Mouse (Mus musculus) kidney, adult 2 months (tissue): ENCODE data around the gene Tnfrsf22.

ENCODE experiments used
- CTCF ChIP-seq: fragments of 200-500 bp; conservative IDR thresholded peaks from 2 replicates; pipeline ENCODE4 v1.5.1; 2011; ENCODE audit warnings: low read depth, mild to moderate bottlenecking, control low read depth, low read length, moderate library complexity, mixed read lengths; ENCODE audit not compliant: insufficient read depth, insufficient read length
- POLR2A ChIP-seq: fragments of 200-500 bp; IDR thresholded peaks from one replicate; pipeline ENCODE4 v1.6.1; 2011; ENCODE audit warnings: low read depth, low read length, control low read depth

DNA sequence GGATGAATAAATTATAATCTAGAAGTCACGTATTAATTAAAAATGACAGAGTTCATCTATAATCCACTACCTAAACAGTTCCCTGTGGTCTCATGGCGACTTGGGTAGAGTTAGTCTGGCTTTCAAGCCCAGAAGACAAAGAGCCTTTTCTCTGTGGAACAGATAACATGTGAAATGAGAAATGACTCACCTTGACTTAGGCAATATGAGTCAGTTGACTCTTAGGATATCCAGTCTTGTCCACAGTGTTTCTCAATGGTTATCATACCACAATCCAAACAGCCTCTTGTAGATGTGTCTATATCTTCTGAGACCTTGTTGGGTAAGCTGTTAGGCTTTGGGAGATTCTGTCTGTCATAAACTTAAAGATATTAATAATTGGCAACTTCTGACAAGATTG is 18.0 kb downstream of the Tnfrsf22 start:
- no peak for TF ChIP-seq CTCF
- no peak for TF ChIP-seq POLR2A
